Mouse (Mus musculus): Measurements from ENCODE around the gene Recql.

DNA sequence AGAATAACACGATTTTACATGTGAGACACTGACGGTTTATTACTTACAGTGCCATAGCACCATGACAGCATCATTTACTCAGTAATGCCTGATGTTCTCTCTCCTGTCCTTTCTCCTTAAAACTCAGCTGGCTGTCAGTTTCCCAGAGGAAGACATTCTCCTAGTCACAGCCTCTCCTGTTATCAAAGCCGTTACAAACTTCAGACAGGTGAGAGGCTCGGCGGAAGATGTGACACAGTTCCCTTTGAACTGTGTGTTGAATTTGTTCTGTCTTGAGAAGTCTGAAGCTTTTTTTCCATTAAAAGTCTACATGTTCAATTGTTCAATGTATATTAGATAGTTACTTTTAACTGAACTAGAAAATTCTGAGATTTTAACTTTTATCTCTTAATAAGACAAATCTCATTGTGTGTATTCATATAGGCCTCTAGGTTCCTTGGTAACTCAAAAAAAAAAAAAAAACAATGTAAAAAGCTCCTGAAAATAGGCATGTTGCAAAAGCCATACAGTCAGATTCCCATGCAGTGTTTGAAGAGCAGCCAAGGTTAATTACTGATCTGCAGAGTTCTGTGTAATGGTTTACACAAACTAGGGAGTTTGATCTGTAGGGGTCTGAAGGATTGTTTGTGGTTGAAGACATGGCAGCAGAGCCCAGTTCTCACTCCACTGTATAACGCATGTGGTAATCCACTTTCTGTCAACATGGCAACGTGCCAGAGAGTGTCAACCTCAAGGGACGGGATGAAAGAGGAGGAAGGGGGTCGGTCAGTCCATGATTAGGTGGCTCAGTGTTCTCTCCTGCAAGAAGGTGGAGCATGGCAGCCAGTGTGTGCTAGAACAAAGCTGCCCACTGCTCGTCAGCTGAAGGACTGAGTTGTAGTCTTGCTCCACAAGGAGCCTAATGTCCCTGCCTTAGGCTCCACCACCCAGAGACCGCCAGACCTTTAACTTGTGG, 39.2 kb downstream of the Recql start:
- TF ChIP-seq CTCF (IDR thresholded peaks at IDR 0.05; ENCODE audit: borderline replicate concordance, insufficient read depth, low read depth, low read length) = no peak
- no peak for TF ChIP-seq POLR2A (IDR thresholded peaks at IDR 0.05; ENCODE audit: borderline replicate concordance, insufficient read depth, low read length)

Measured in cerebellum, adult 2 months (tissue).